In genomic region chr14:94941416-94941815, GRCm38 (mm10) we compare ENCODE assay signal across 18 mouse cellular contexts.
DNase-seq lines count a peak whose midpoint lies in the region; ATAC-seq lines count a peak whose summit lies in the region.
"Had no signal": no experiment of that assay in that cellular context is flagged by ENCODE, and none has a peak within 500 bp of the region (broad histone marks: within the 10 kb centered on the region; RNA-seq: fewer than 3 reads in every experiment).

No protein-coding gene starts in this region.

- no peaks in the 10 kb centered on the region for H3K27me3 ChIP-seq in embryonic facial prominence, embryonic 14.5 days (replicated peaks; ENCODE audit: control insufficient read depth, insufficient read depth, low read length)
- no peaks in the 10 kb centered on the region for H3K27me3 ChIP-seq in embryonic facial prominence, embryonic 10.5 days (replicated peaks; ENCODE audit: low read depth, poor library complexity, severe bottlenecking)
- H3K27me3 ChIP-seq: kidney, embryonic 15.5 days; midbrain, embryonic 12.5 days had no signal

- no peaks in the 10 kb centered on the region for H3K9me3 ChIP-seq in embryonic facial prominence, embryonic 14.5 days (ENCODE audit: control insufficient read depth, low read length)
- H3K9me3 ChIP-seq in embryonic facial prominence, embryonic 10.5 days = no peaks in the 10 kb centered on the region
- H3K9me3 ChIP-seq: kidney, embryonic 15.5 days; midbrain, embryonic 12.5 days had no signal

- no peak overlapping the region for H3K27ac ChIP-seq in embryonic facial prominence, embryonic 14.5 days (replicated peaks; ENCODE audit: low read depth, low read length)
- H3K27ac ChIP-seq in embryonic facial prominence, embryonic 10.5 days (replicated peaks) = no peak overlapping the region
- H3K27ac ChIP-seq: kidney, embryonic 15.5 days; layer of hippocampus, adult 2 months; macrophage; midbrain, embryonic 12.5 days had no signal

- ATAC-seq in embryonic facial prominence, embryonic 14.5 days (ENCODE audit: low read depth) = no peak
- ATAC-seq: forebrain, embryonic 16.5 days had no signal

- H3K4me1 ChIP-seq in embryonic facial prominence, embryonic 14.5 days (ENCODE audit: control insufficient read depth, insufficient read depth, low read length) = no peaks in the 10 kb centered on the region
- H3K4me1 ChIP-seq in embryonic facial prominence, embryonic 10.5 days = no peaks in the 10 kb centered on the region
- H3K4me1 ChIP-seq: kidney, embryonic 15.5 days; midbrain, embryonic 12.5 days had no signal

- H3K4me2 ChIP-seq in embryonic facial prominence, embryonic 14.5 days (ENCODE audit: low read depth, low read length) = no peak overlapping the region
- H3K4me2 ChIP-seq: kidney, embryonic 15.5 days; liver, embryonic 11.5 days; midbrain, embryonic 12.5 days had no signal

- H3K9ac ChIP-seq in embryonic facial prominence, embryonic 14.5 days (ENCODE audit: low read depth, low read length) = no peak overlapping the region
- H3K9ac ChIP-seq: kidney, embryonic 15.5 days; midbrain, embryonic 12.5 days had no signal

- H3K36me3 ChIP-seq in embryonic facial prominence, embryonic 14.5 days (ENCODE audit: control insufficient read depth, insufficient read depth, low read length) = no peaks in the 10 kb centered on the region
- H3K36me3 ChIP-seq in embryonic facial prominence, embryonic 10.5 days (replicated peaks) = no peaks in the 10 kb centered on the region
- H3K36me3 ChIP-seq: kidney, embryonic 15.5 days; midbrain, embryonic 12.5 days had no signal

- no peak overlapping the region for H3K4me3 ChIP-seq in embryonic facial prominence, embryonic 14.5 days (ENCODE audit: low read depth, low read length)
- no peak overlapping the region for H3K4me3 ChIP-seq in embryonic facial prominence, embryonic 10.5 days
- H3K4me3 ChIP-seq: kidney, embryonic 15.5 days; layer of hippocampus, adult 2 months; midbrain, embryonic 12.5 days had no signal

- peak; percentile 22 for DNase-seq in embryonic facial prominence, embryonic 14.5 days (ENCODE audit: low spot score)
- DNase-seq in embryonic facial prominence, embryonic 10.5 days (ENCODE audit: low spot score) = no peak
- peak; percentile 7 to 9 for DNase-seq in left cerebral cortex, adult 18-20 months (ENCODE audit: low spot score in 2 of 2)
- no peak for DNase-seq in left cerebral cortex, adult 8-10 months (ENCODE audit: low spot score in 2 of 2)
- peak; percentile 41 for DNase-seq in testis, postnatal 10 days (ENCODE audit: low spot score)
- DNase-seq in testis, postnatal 14 days (ENCODE audit: low spot score) = no peak
- DNase-seq in Muller cell, postnatal 12 days (ENCODE audit: inconsistent ontology term) = no peak
- DNase-seq: cerebellum, adult 9-10 months; embryo, embryonic 11 days; gastrocnemius, postnatal 14 days; lung, adult 2 months; spleen, adult 18-20 months had no signal

- WGBS in embryonic facial prominence, embryonic 14.5 days = 76% methylated on average over 3 of the region's 3 CpGs
- WGBS in embryonic facial prominence, embryonic 10.5 days = 94% methylated on average over 3 of the region's 3 CpGs

Comparison
In these comparisons a context has a peak if more than half of its experiments do, and no peak if none do; other contexts are left out.
1. DNase-seq: peak in embryonic facial prominence, embryonic 14.5 days (single experiment), left cerebral cortex, adult 18-20 months (2 of 2) and testis, postnatal 10 days (single experiment); none in embryonic facial prominence, embryonic 10.5 days (single experiment), left cerebral cortex, adult 8-10 months (0 of 2), testis, postnatal 14 days (single experiment) and Muller cell, postnatal 12 days (single experiment).